In the genomic region with DNA sequence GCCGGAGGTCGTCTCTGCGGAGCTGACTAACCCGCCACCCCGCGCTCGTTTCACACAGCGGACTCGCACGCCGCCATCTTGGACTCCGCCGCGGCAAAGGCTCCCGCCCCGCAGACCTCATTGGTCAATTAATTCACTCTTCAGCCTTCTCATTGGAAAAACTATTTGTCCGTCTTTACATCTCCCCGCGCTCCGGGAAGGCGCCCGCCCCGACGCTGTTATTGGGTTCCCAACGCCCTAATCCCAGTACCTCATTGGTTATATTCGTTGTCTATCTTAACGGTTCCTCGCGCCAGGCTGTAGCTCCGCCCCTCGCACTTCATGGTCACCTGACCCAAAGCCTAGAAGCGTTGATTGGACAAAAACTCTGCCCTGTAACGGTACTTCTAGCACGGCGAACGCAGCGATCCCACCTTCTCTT, we compare ENCODE assay signal across 8 mouse cellular contexts. TPM values are rescaled to one million over a fixed set of nuclear protein-coding genes. Genes with fewer than 3 reads are reported as not detected.
DNase-seq lines count a peak whose midpoint lies in the region; ATAC-seq and TF ChIP-seq lines count a peak whose summit lies in the region.

No protein-coding gene starts in this region.

- H3K27me3 ChIP-seq in G1E (ENCODE audit: insufficient read depth, low read length) = no peaks in the 10 kb centered on the region
- no peaks in the 10 kb centered on the region for H3K27me3 ChIP-seq in forebrain, postnatal 0 days (ENCODE audit: insufficient read depth, low read length)
- H3K27me3 ChIP-seq in lung, embryonic 14.5 days (ENCODE audit: insufficient read depth, low read length) = no peaks in the 10 kb centered on the region

- H3K9ac ChIP-seq in forebrain, postnatal 0 days = peak overlapping the region; percentile 81
- H3K9ac ChIP-seq in lung, embryonic 14.5 days = peak overlapping the region; percentile 92

- H3K36me3 ChIP-seq in G1E (replicated peaks) = peaks cover 26% of the 10 kb centered on the region
- peaks cover 14% of the 10 kb centered on the region for H3K36me3 ChIP-seq in forebrain, postnatal 0 days (ENCODE audit: insufficient read depth)
- peaks cover 30% of the 10 kb centered on the region for H3K36me3 ChIP-seq in lung, embryonic 14.5 days (ENCODE audit: insufficient read depth)

- peak overlapping the region; percentile 86 for H3K4me3 ChIP-seq in G1E (ENCODE audit: low read depth, low read length)
- peak overlapping the region; percentile 98 for H3K4me3 ChIP-seq in forebrain, postnatal 0 days (ENCODE audit: low read depth, low read length)
- peak overlapping the region; percentile 68 for H3K4me3 ChIP-seq in layer of hippocampus, adult 2 months
- peak overlapping the region; percentile 98 for H3K4me3 ChIP-seq in lung, embryonic 14.5 days (ENCODE audit: low read depth, low read length)
- peak overlapping the region; percentile 69 for H3K4me3 ChIP-seq in olfactory bulb, adult 2 months (ENCODE audit: insufficient read depth, low read depth, low read length)

- no peaks in the 10 kb centered on the region for H3K9me3 ChIP-seq in G1E (replicated peaks)
- no peaks in the 10 kb centered on the region for H3K9me3 ChIP-seq in forebrain, postnatal 0 days (ENCODE audit: low read length)
- no peaks in the 10 kb centered on the region for H3K9me3 ChIP-seq in lung, embryonic 14.5 days (ENCODE audit: low read depth, low read length)

- intact Hi-C loops in heart, postnatal 36 days (cut with DNase I) = loop anchor here (2.0 kb wide), 1 partner anchor 54 kb away; a partner anchor contains a TSS

- DNase-seq in G1E (ENCODE audit: low spot score) = peak; percentile 96
- peak; percentile 95 for DNase-seq in cerebellum, adult 8-10 months
- peak; percentile 99 for DNase-seq in forebrain, postnatal 0 days
- DNase-seq in heart, postnatal 36 days = peak; percentile 88 to 93
- DNase-seq in layer of hippocampus, adult 2 months (ENCODE audit: low spot score in 2 of 2) = peak; percentile 94 to 99
- peak; percentile 100 for DNase-seq in lung, embryonic 14.5 days
- DNase-seq in thymus, postnatal 0 days (ENCODE audit: low spot score) = peak; percentile 99

- no peak for TF ChIP-seq CTCF in G1E (IDR thresholded peaks at IDR 0.05; ENCODE audit: low read depth, low read length)
- TF ChIP-seq CTCF in forebrain, postnatal 0 days (IDR thresholded peaks at IDR 0.05; ENCODE audit: low read depth) = no peak
- TF ChIP-seq CTCF in layer of hippocampus, adult 2 months (conservative IDR thresholded peaks at IDR 0.05) = no peak
- TF ChIP-seq CTCF in lung, embryonic 14.5 days (IDR thresholded peaks at IDR 0.05; ENCODE audit: low read depth) = no peak
- no peak for TF ChIP-seq CTCF in olfactory bulb, adult 2 months (IDR thresholded peaks at IDR 0.05; ENCODE audit: insufficient read depth, low read depth, low read length)

- H3K4me1 ChIP-seq in G1E (ENCODE audit: insufficient read depth, low read depth, low read length) = peaks cover 31% of the 10 kb centered on the region
- peaks cover 17% of the 10 kb centered on the region for H3K4me1 ChIP-seq in forebrain, postnatal 0 days (ENCODE audit: insufficient read depth)
- peaks cover 17% of the 10 kb centered on the region for H3K4me1 ChIP-seq in lung, embryonic 14.5 days (ENCODE audit: insufficient read depth)
- H3K4me1 ChIP-seq in olfactory bulb, adult 2 months (ENCODE audit: control insufficient read depth, insufficient read depth, low read length) = peaks cover 20% of the 10 kb centered on the region

- TF ChIP-seq POLR2A in olfactory bulb, adult 2 months (IDR thresholded peaks at IDR 0.05; ENCODE audit: insufficient read depth, low read depth, low read length) = peak; percentile 75

- under 1% methylated on average over 37 of the region's 37 CpGs for WGBS in forebrain, postnatal 0 days
- under 1% methylated on average over 37 of the region's 37 CpGs for WGBS in lung, embryonic 14.5 days
- under 1% methylated on average over 37 of the region's 37 CpGs for WGBS in olfactory bulb, adult 2 months

- H3K4me2 ChIP-seq in forebrain, postnatal 0 days (ENCODE audit: low read depth) = peak overlapping the region; percentile 92
- peak overlapping the region; percentile 97 for H3K4me2 ChIP-seq in lung, embryonic 14.5 days

- ATAC-seq in G1E (ENCODE audit: extremely low read depth, insufficient number of reproducible peaks, low FRiP score, poor library complexity, severe bottlenecking) = peak; percentile 86
- peak; percentile 97 for ATAC-seq in forebrain, postnatal 0 days
- ATAC-seq in lung, embryonic 14.5 days (ENCODE audit: insufficient read depth) = peak; percentile 95

- H3K27ac ChIP-seq in forebrain, postnatal 0 days (ENCODE audit: low read depth, low read length) = peak overlapping the region; percentile 89
- peak overlapping the region; percentile 92 for H3K27ac ChIP-seq in layer of hippocampus, adult 2 months
- peak overlapping the region; percentile 96 for H3K27ac ChIP-seq in lung, embryonic 14.5 days (ENCODE audit: low read depth)
- peak overlapping the region; percentile 88 for H3K27ac ChIP-seq in olfactory bulb, adult 2 months (ENCODE audit: insufficient read depth, low read depth, low read length)

RNA-seq across cellular contexts. Expression of a gene that starts 0.5 kb away (rescaled TPM):
- 105 and 113 TPM in 2 replicates for total RNA-seq in G1E (2014; fragmentation: Nextera tagmentation)
- total RNA-seq in G1E (2017) = 42.7 and 50.0 TPM in 2 replicates
- polyA plus RNA-seq in G1E (2012) = 5.2 and 5.9 TPM in 2 replicates
- 17.0 and 22.0 TPM in 2 replicates for total RNA-seq in forebrain, postnatal 0 days (2014; rRNA removed)
- 4.0 and 5.5 TPM in 2 replicates for polyA plus RNA-seq in forebrain, postnatal 0 days (2015; fragmentation: Nextera tagmentation; extraction: Ambion mirVana)
- 10 to 100 TPM; 22.5 to 24.4 TPM for total RNA-seq in heart, postnatal 36 days (2021)
- total RNA-seq in layer of hippocampus, adult 2 months (2021) = 10 to 100 TPM; 26.8 to 30.1 TPM
- polyA plus RNA-seq in lung, embryonic 14.5 days (2014; fragmentation: Nextera tagmentation; extraction: Ambion mirVana) = 19.6 and 20.3 TPM in 2 replicates
- polyA plus RNA-seq in olfactory bulb, adult 2 months (2012; ENCODE audit: insufficient read depth, insufficient read length, low replicate concordance, missing spikeins) = 50.8 TPM in 1 of 2 replicates, not detected in the other
- 16.3 and 20.3 TPM in 2 replicates for polyA plus RNA-seq in thymus, postnatal 0 days (2015; fragmentation: Nextera tagmentation; extraction: Ambion mirVana)

RNA-seq across cellular contexts. Expression of a gene that starts 41.9 kb away (rescaled TPM):
- total RNA-seq in G1E (2014; fragmentation: Nextera tagmentation) = not detected in 2 replicates
- 0.22 and 0.29 TPM in 2 replicates for total RNA-seq in G1E (2017)
- not detected in 2 replicates for polyA plus RNA-seq in G1E (2012)
- total RNA-seq in forebrain, postnatal 0 days (2014; rRNA removed) = 1.1 and 2.3 TPM in 2 replicates
- polyA plus RNA-seq in forebrain, postnatal 0 days (2015; fragmentation: Nextera tagmentation; extraction: Ambion mirVana) = 2.1 and 2.3 TPM in 2 replicates
- under 1 TPM; 0.64 to 0.70 TPM for total RNA-seq in heart, postnatal 36 days (2021)
- 1 to 10 TPM; 1.2 to 1.4 TPM for total RNA-seq in layer of hippocampus, adult 2 months (2021)
- 3.4 TPM in 2 replicates for polyA plus RNA-seq in lung, embryonic 14.5 days (2014; fragmentation: Nextera tagmentation; extraction: Ambion mirVana)
- polyA plus RNA-seq in olfactory bulb, adult 2 months (2012; ENCODE audit: insufficient read depth, insufficient read length, low replicate concordance, missing spikeins) = not detected in 2 replicates
- polyA plus RNA-seq in thymus, postnatal 0 days (2015; fragmentation: Nextera tagmentation; extraction: Ambion mirVana) = 0.51 and 0.92 TPM in 2 replicates

RNA-seq across cellular contexts. Expression of a gene that starts 54.3 kb away (rescaled TPM):
- total RNA-seq in G1E (2014; fragmentation: Nextera tagmentation) = 50.3 and 56.3 TPM in 2 replicates
- 91.4 and 111 TPM in 2 replicates for total RNA-seq in G1E (2017)
- 26.8 and 27.0 TPM in 2 replicates for polyA plus RNA-seq in G1E (2012)
- total RNA-seq in forebrain, postnatal 0 days (2014; rRNA removed) = 76.1 and 77.0 TPM in 2 replicates
- 188 and 228 TPM in 2 replicates for polyA plus RNA-seq in forebrain, postnatal 0 days (2015; fragmentation: Nextera tagmentation; extraction: Ambion mirVana)
- total RNA-seq in heart, postnatal 36 days (2021) = 10 to 100 TPM; 67.9 to 68.2 TPM
- 10 to 100 TPM; 61.4 to 65.2 TPM for total RNA-seq in layer of hippocampus, adult 2 months (2021)
- polyA plus RNA-seq in lung, embryonic 14.5 days (2014; fragmentation: Nextera tagmentation; extraction: Ambion mirVana) = 184 and 195 TPM in 2 replicates
- polyA plus RNA-seq in olfactory bulb, adult 2 months (2012; ENCODE audit: insufficient read depth, insufficient read length, low replicate concordance, missing spikeins) = not detected in 2 replicates
- polyA plus RNA-seq in thymus, postnatal 0 days (2015; fragmentation: Nextera tagmentation; extraction: Ambion mirVana) = 250 and 260 TPM in 2 replicates

Comparison
In these comparisons a context has a peak if more than half of its experiments do, and no peak if none do; other contexts are left out.
1. Peak in every context shown above with its lines: DNase-seq, ATAC-seq, H3K4me3 ChIP-seq and H3K27ac ChIP-seq.
2. RNA of a gene that starts 54.3 kb away (polyA plus RNA-seq): 250 to 260 TPM in thymus, postnatal 0 days, 184 to 195 TPM in lung, embryonic 14.5 days, 188 to 228 TPM in forebrain, postnatal 0 days and 26.8 to 27.0 TPM in G1E; not detected in olfactory bulb, adult 2 months; every median in the first group is over 10 times any median in the second.